Mouse (Mus musculus): ENCODE data around the gene Slc36a1.

Slc36a1 gene

GRCm38 (mm10) chr11:55204159-55204596 is at the start of gene Slc36a1:
TSS of gene Slc36a1 (plus strand) at chr11:55204350.
- DNase-seq: peak; percentile 97

GRCm38 (mm10) chr11:55154398-55155069 is 49.6 kb upstream of the Slc36a1 start:
- DNase-seq: no peak

- DNase-seq: peak; percentile 20
Measured at GRCm38 (mm10) chr11:55155070-55155421, 49.1 kb upstream of the Slc36a1 start.

GRCm38 (mm10) chr11:55158785-55159359 is 45.3 kb upstream of the Slc36a1 start:
- peak; percentile 88 for DNase-seq

- peak; percentile 60 for DNase-seq
Measured at GRCm38 (mm10) chr11:55162670-55163069, 41.5 kb upstream of the Slc36a1 start.

GRCm38 (mm10) chr11:55164723-55165122 is 39.4 kb upstream of the Slc36a1 start:
- DNase-seq: peak; percentile 66

- DNase-seq: no peak
Measured at GRCm38 (mm10) chr11:55165748-55166147, 38.4 kb upstream of the Slc36a1 start.

GRCm38 (mm10) chr11:55168504-55168903 is 35.6 kb upstream of the Slc36a1 start:
- DNase-seq: no peak

- no peak for DNase-seq
Measured at GRCm38 (mm10) chr11:55168914-55169313, 35.2 kb upstream of the Slc36a1 start.

- no peak for DNase-seq
Measured at GRCm38 (mm10) chr11:55170501-55170900, 33.6 kb upstream of the Slc36a1 start.

- no peak for DNase-seq
Measured at GRCm38 (mm10) chr11:55178830-55179229, 25.3 kb upstream of the Slc36a1 start.

GRCm38 (mm10) chr11:55179856-55180255 is 24.3 kb upstream of the Slc36a1 start:
- no peak for DNase-seq

GRCm38 (mm10) chr11:55183124-55183523 is 21.0 kb upstream of the Slc36a1 start:
- peak; percentile 74 for DNase-seq

GRCm38 (mm10) chr11:55184246-55184645 is 19.9 kb upstream of the Slc36a1 start:
- no peak for DNase-seq

- peak; percentile 76 for DNase-seq
Measured at GRCm38 (mm10) chr11:55184733-55185291, 19.3 kb upstream of the Slc36a1 start, which contains the start of gene Slc36a2. TSS of gene Slc36a2 (minus strand) at chr11:55185077.

GRCm38 (mm10) chr11:55187292-55187691 is 16.9 kb upstream of the Slc36a1 start:
- DNase-seq: no peak

- peak; percentile 25 for DNase-seq
Measured at GRCm38 (mm10) chr11:55187777-55188176, 16.4 kb upstream of the Slc36a1 start.

GRCm38 (mm10) chr11:55190216-55190615 is 13.9 kb upstream of the Slc36a1 start:
- DNase-seq: peak; percentile 73

- DNase-seq: no peak
Measured at GRCm38 (mm10) chr11:55197086-55197485, 7.1 kb upstream of the Slc36a1 start.

GRCm38 (mm10) chr11:55197740-55198510 is 6.2 kb upstream of the Slc36a1 start:
- no peak for DNase-seq

- peak; percentile 41 for DNase-seq
Measured at GRCm38 (mm10) chr11:55204602-55205001, 452 bp downstream of the Slc36a1 start.

- DNase-seq: no peak
Measured at GRCm38 (mm10) chr11:55208001-55208690, 4.0 kb downstream of the Slc36a1 start.

GRCm38 (mm10) chr11:55209032-55209431 is 4.9 kb downstream of the Slc36a1 start:
- DNase-seq: no peak

Measured in lung, postnatal 10 days (tissue).